Mouse (Mus musculus) urinary bladder, postnatal 4 days (tissue): ENCODE results near the gene Olfr243.
"Not testable (repeated sequence)": the region's sequence is repeated elsewhere in the genome, so short reads cannot be mapped to it uniquely, and the experiment has no call there.

Source experiments
- DNase-seq, 2 experiments: peaks; one replicate each; pipeline ENCODE4 v3.0.0; 2021 to 2022; ENCODE audit warnings: low spot score in 2 of 2

Olfr243 gene

DNA sequence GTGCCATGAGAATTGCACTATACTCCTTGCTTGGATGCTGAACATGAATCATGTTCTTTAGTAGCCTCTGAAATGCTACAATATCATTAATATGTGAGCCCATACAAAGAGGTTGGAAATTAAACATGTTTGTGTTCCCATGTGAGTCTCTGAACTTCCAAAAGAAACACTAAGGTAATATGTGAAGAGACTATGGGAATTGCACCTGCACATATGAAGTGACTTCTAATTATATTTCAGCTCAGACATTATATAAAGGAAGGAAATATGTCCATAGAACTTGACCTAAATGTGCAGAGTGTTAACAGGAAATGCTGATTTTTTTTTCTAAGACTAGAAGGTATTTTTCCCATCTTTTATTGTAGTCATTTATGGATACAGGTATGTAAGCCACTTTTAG, at the start of gene Olfr243:
Gene Olfr243, plus strand, starts transcription at position 301 of the 400 bp plus-strand sequence.
- no peak for DNase-seq

DNA sequence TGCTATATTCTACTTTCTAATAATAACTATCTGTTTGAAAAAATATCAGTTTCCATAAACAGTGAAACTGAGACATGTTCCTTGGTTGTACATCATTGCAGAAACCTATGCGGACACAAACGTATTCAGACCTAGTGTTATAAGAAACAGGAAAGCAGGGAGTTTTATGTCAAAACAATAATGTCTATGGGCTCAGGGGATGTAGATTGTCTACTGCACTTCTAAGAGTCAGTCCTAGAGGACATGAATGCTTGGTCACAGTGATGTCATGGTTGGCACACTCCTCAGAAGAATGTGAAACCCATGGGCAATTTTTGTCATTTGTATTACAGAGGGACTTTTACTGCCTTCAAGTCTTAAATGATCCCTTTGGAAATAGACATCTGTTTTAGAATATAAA, 43.4 kb upstream of the Olfr243 start, which contains the start of gene Olfr624:
Gene Olfr624, minus strand, starts transcription at position 101 of the 400 bp plus-strand sequence.
- no peak for DNase-seq

GRCm38 (mm10) chr7:103682420-103682819, 32.1 kb upstream of the Olfr243 start, which contains the start of gene Olfr625-ps1:
Gene Olfr625-ps1 (plus strand): TSS chr7:103682720.
- DNase-seq, result no peak

DNA sequence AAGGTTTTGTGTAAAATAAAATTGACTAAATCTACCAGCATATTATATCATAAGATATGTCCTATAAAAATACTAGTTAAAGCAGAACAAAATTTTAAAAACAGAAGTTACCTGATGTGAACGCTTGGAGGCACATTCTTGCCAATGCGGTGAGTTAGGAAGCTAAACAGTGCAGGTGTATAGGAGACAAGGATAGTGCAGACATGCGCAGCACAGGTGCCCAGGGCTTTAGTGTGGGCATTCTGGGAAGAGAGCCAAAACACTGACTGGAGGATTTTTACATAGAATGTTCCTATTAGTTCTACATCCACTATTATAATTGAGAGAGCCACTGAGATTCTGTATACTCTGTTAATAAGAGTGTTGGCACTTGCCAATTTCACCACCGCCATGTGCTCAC, 15.0 kb upstream of the Olfr243 start:
- no peak for DNase-seq

DNA sequence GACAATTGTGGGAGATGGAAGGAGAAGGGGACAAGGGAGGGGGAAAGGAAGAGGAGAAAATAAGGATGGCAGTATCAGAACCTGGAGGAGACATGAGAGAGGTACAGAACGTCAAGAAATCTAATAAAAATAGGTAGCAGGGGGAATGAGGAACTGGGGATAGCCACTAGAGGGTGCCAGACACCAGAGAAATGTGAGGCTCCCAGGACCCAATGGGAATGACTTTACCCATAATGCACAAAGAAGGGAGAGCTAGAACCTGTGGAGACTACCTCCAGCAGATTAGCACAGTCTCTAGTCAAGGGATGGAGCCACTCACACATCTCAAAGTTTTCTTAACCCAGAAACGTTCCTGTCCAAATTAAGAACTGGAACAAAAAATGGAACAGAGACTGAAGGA, 2.4 kb upstream of the Olfr243 start:
- no peak for DNase-seq

DNA sequence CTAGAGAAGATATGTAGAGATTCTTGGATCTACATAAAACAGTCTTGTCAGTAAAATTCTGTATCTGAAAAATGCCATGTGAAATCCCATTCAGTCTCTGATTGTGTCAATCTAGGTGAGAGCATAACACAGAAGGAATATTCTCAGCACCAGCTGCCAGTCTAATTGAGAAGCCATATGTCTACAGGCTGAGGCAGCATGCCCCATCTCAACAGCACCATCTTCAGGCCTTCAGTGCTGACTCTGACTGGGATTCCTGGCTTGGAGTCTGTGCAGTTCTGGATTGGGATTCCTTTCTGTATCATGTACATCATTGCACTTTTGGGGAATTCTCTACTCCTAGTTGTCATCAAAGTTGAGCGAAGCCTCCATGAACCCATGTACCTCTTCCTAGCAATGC, 1.9 kb downstream of the Olfr243 start:
- DNase-seq, result not testable (repeated sequence)

GRCm38 (mm10) chr7:103730074-103730473, 15.6 kb downstream of the Olfr243 start, which contains the start of gene Olfr628:
Gene Olfr628 (plus strand): TSS chr7:103730374.
- no peak for DNase-seq

DNA sequence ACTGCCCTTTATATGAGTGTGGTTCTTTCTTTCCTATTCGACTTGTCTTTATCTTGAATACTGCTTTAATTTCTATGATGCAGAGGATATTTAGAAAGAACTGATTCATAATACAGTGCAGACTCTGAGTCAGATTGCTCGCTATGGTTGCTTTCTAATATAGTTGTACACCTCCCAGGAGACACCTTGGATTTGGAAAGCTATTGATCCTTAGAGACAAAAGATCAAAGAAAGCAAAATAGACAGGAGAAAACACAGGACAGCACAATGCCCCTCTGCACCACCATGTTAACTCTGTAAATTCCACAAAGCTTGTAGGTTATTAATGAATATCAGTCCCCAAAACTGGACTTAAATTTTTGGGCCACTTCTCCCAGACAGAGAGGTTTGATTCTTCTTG, 30.4 kb downstream of the Olfr243 start, which contains the start of gene Olfr629:
Gene Olfr629, minus strand, starts transcription at position 101 of the 400 bp plus-strand sequence.
- DNase-seq, result no peak

- no peak for DNase-seq
Observed at GRCm38 (mm10) chr7:103757233-103757632, 42.8 kb downstream of the Olfr243 start, which contains the start of gene Olfr630. Gene Olfr630 (minus strand): TSS chr7:103757333.

DNA sequence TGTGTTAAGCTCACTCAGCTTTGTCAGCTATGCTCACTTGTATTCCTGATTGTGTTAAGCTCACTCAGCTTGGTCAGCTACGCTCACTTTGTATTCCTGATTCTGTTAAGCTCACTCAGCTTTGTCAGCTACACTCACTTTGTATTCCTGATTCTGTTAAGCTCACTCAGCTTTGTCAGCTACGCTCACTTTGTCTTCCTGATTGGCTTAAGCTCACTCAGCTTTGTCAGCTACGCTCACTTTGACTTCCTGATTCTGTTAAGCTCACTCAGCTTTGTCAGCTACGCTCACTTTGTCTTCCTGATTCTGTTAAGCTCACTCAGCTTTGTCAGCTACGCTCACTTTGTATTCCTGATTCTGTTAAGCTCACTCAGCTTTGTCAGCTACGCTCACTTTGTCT, 47.7 kb downstream of the Olfr243 start:
- DNase-seq, result not testable (repeated sequence)

DNA sequence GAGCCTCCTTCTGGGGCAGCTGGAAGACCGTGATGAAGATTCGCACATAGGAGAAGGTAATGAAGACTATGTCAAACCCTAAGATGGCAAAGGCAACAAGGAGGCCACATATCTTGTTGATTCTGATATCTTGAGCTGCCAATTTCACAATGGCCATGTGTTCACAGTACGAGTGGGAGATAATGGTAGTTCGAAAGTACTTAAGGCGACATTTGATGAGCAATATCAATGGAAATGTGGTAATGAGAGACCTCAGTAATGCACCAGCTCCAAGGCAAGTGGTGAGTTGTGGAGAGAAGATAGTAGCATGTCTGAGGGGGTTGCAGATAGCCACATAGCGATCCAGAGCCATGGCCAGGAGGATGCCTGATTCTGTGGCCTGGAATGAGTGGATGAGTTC, 53.2 kb downstream of the Olfr243 start:
- DNase-seq, result not testable (repeated sequence)
